ENCODE assay signal across 25 mouse cellular contexts in genomic region chr3:154089996-154090395, GRCm38 (mm10).
DNase-seq lines count a peak whose midpoint lies in the region; ATAC-seq and TF ChIP-seq lines count a peak whose summit lies in the region.
"Had no signal": no experiment of that assay in that cellular context is flagged by ENCODE, and none has a peak within 500 bp of the region (broad histone marks: within the 10 kb centered on the region; RNA-seq: fewer than 3 reads in every experiment).

No protein-coding gene starts in this region.

- no peak for TF ChIP-seq POLR2A in CH12.LX (IDR thresholded peaks at IDR 0.05; ENCODE audit: low read depth, low read length)

- no peaks in the 10 kb centered on the region for H3K27me3 ChIP-seq in embryonic facial prominence, embryonic 14.5 days (replicated peaks; ENCODE audit: control insufficient read depth, insufficient read depth, low read length)
- no peaks in the 10 kb centered on the region for H3K27me3 ChIP-seq in embryonic facial prominence, embryonic 10.5 days (replicated peaks; ENCODE audit: low read depth, poor library complexity, severe bottlenecking)
- H3K27me3 ChIP-seq in liver, embryonic 13.5 days: no peaks in the 10 kb centered on the region
- H3K27me3 ChIP-seq in liver, postnatal 0 days (ENCODE audit: insufficient read depth, low read length): no peaks in the 10 kb centered on the region
- H3K27me3 ChIP-seq in CH12.LX (replicated peaks): no peaks in the 10 kb centered on the region
- H3K27me3 ChIP-seq: embryonic facial prominence, embryonic 12.5 days; embryonic facial prominence, embryonic 15.5 days; forebrain, embryonic 12.5 days had no signal

- peak; percentile 11 for DNase-seq in embryonic facial prominence, embryonic 14.5 days (ENCODE audit: low spot score)
- DNase-seq in embryonic facial prominence, embryonic 10.5 days (ENCODE audit: low spot score): no peak
- no peak for DNase-seq in liver, embryonic 13.5 days
- DNase-seq in liver, postnatal 0 days: no peak
- peak; percentile 55 for DNase-seq in CH12.LX (ENCODE audit: extremely low read depth)
- no peak for DNase-seq in adrenal gland, postnatal 25 days
- DNase-seq: adrenal gland, adult 8-10 months; adrenal gland, postnatal 14 days; B cell, adult 2 months; cerebellum, adult 11 months; cerebellum, adult 18-20 months; cerebellum, adult 8-10 months; cerebellum, adult 9-11 months; cerebellum, postnatal 14 days; cerebellum, postnatal 36 days; embryo, embryonic 11 days had no signal

- peaks cover 10% of the 10 kb centered on the region for H3K4me1 ChIP-seq in embryonic facial prominence, embryonic 14.5 days (ENCODE audit: control insufficient read depth, insufficient read depth, low read length)
- H3K4me1 ChIP-seq in embryonic facial prominence, embryonic 10.5 days: peaks cover 18% of the 10 kb centered on the region
- peaks cover 46% of the 10 kb centered on the region for H3K4me1 ChIP-seq in liver, embryonic 13.5 days (replicated peaks)
- peaks cover 7% of the 10 kb centered on the region for H3K4me1 ChIP-seq in liver, postnatal 0 days (ENCODE audit: insufficient read depth)
- H3K4me1 ChIP-seq in CH12.LX (ENCODE audit: control insufficient read depth in 1 of 2, insufficient read depth in 2 of 2): peaks cover 0 to 9% of the 10 kb centered on the region in 2 experiments; a peak in 1 of 4 replicates
- H3K4me1 ChIP-seq: embryonic facial prominence, embryonic 15.5 days had no signal

- WGBS in embryonic facial prominence, embryonic 14.5 days: 76% methylated on average over 5 of the region's 5 CpGs
- WGBS in embryonic facial prominence, embryonic 10.5 days: 79% methylated on average over 5 of the region's 5 CpGs
- WGBS in liver, embryonic 13.5 days (ENCODE audit: insufficient replicate concordance): 75% methylated on average over 5 of the region's 5 CpGs
- WGBS in liver, postnatal 0 days (ENCODE audit: insufficient replicate concordance): 75% methylated on average over 5 of the region's 5 CpGs

- H3K4me3 ChIP-seq in embryonic facial prominence, embryonic 14.5 days (ENCODE audit: low read depth, low read length): no peak overlapping the region
- no peak overlapping the region for H3K4me3 ChIP-seq in embryonic facial prominence, embryonic 10.5 days
- H3K4me3 ChIP-seq in liver, embryonic 13.5 days (replicated peaks): no peak overlapping the region
- H3K4me3 ChIP-seq in liver, postnatal 0 days (ENCODE audit: low read depth, low read length): no peak overlapping the region
- no peak overlapping the region for H3K4me3 ChIP-seq in CH12.LX (replicated peaks in 1 of 3; ENCODE audit: low read depth in 2 of 3, low read length in 2 of 3, poor library complexity in 1 of 3)
- H3K4me3 ChIP-seq: embryonic facial prominence, embryonic 12.5 days; embryonic facial prominence, embryonic 15.5 days; erythroblast, embryonic 14.5 days; forebrain, embryonic 10.5 days; forebrain, embryonic 12.5 days had no signal

- TF ChIP-seq CTCF in liver, postnatal 0 days (IDR thresholded peaks at IDR 0.05; ENCODE audit: low read depth): no peak
- TF ChIP-seq CTCF in CH12.LX (conservative IDR thresholded peaks at IDR 0.05 in 1 of 2, IDR thresholded peaks at IDR 0.05 in 1 of 2; ENCODE audit: low read depth in 2 of 2, low read length in 2 of 2): no peak

- in situ Hi-C loops in CH12.LX (cut with MboI; ENCODE audit: low pct_ligation_motif_present, low pct_unique_long_range_greater_than_20kb, low sequenced_read_pairs): no loop called here

- no peaks in the 10 kb centered on the region for H3K36me3 ChIP-seq in embryonic facial prominence, embryonic 14.5 days (ENCODE audit: control insufficient read depth, insufficient read depth, low read length)
- no peaks in the 10 kb centered on the region for H3K36me3 ChIP-seq in embryonic facial prominence, embryonic 10.5 days (replicated peaks)
- no peaks in the 10 kb centered on the region for H3K36me3 ChIP-seq in liver, embryonic 13.5 days
- H3K36me3 ChIP-seq in liver, postnatal 0 days (replicated peaks; ENCODE audit: insufficient read depth, low read length): no peaks in the 10 kb centered on the region
- no peaks in the 10 kb centered on the region for H3K36me3 ChIP-seq in CH12.LX (replicated peaks in 1 of 2; ENCODE audit: control insufficient read depth in 1 of 2, insufficient read depth in 1 of 2, low read length in 1 of 2)
- H3K36me3 ChIP-seq: embryonic facial prominence, embryonic 12.5 days; embryonic facial prominence, embryonic 15.5 days; forebrain, embryonic 10.5 days; forebrain, embryonic 12.5 days had no signal

- dilution Hi-C loops in CH12.LX (cut with MboI; ENCODE audit: extremely low pct_ligation_motif_present, extremely low pct_unique_long_range_greater_than_20kb, low sequenced_read_pairs): no loop called here

- TF ChIP-seq RAD21 in CH12.LX (IDR thresholded peaks at IDR 0.05; ENCODE audit: low read depth, low read length): no peak

- TF ChIP-seq EP300 in liver, postnatal 0 days (IDR thresholded peaks at IDR 0.05; ENCODE audit: low read depth): no peak
- no peak for TF ChIP-seq EP300 in CH12.LX (IDR thresholded peaks at IDR 0.05; ENCODE audit: low read length)

- no peaks in the 10 kb centered on the region for H3K9me3 ChIP-seq in embryonic facial prominence, embryonic 14.5 days (ENCODE audit: control insufficient read depth, low read length)
- no peaks in the 10 kb centered on the region for H3K9me3 ChIP-seq in embryonic facial prominence, embryonic 10.5 days
- H3K9me3 ChIP-seq in liver, embryonic 13.5 days (replicated peaks): no peaks in the 10 kb centered on the region
- H3K9me3 ChIP-seq in liver, postnatal 0 days (ENCODE audit: low read length): no peaks in the 10 kb centered on the region
- no peaks in the 10 kb centered on the region for H3K9me3 ChIP-seq in CH12.LX (replicated peaks; ENCODE audit: low read length)
- H3K9me3 ChIP-seq: embryonic facial prominence, embryonic 12.5 days; embryonic facial prominence, embryonic 15.5 days; forebrain, embryonic 10.5 days; forebrain, embryonic 12.5 days had no signal

- H3K9ac ChIP-seq in embryonic facial prominence, embryonic 14.5 days (ENCODE audit: low read depth, low read length): no peak overlapping the region
- H3K9ac ChIP-seq in liver, embryonic 13.5 days: no peak overlapping the region
- no peak overlapping the region for H3K9ac ChIP-seq in liver, postnatal 0 days (replicated peaks)
- no peak overlapping the region for H3K9ac ChIP-seq in CH12.LX (ENCODE audit: insufficient read depth, low read depth)
- H3K9ac ChIP-seq: embryonic facial prominence, embryonic 12.5 days; embryonic facial prominence, embryonic 15.5 days; forebrain, embryonic 12.5 days had no signal

- no peaks in the 10 kb centered on the region for H3K79me2 ChIP-seq in CH12.LX (replicated peaks; ENCODE audit: control insufficient read depth, extremely low read depth, insufficient read depth, poor library complexity, severe bottlenecking)

- no peak overlapping the region for H3K4me2 ChIP-seq in embryonic facial prominence, embryonic 14.5 days (ENCODE audit: low read depth, low read length)
- no peak overlapping the region for H3K4me2 ChIP-seq in liver, embryonic 13.5 days
- no peak overlapping the region for H3K4me2 ChIP-seq in liver, postnatal 0 days (ENCODE audit: low read depth, low read length)
- H3K4me2 ChIP-seq in CH12.LX (ENCODE audit: insufficient read depth, low read depth, poor library complexity, severe bottlenecking): no peak overlapping the region
- H3K4me2 ChIP-seq: embryonic facial prominence, embryonic 12.5 days; embryonic facial prominence, embryonic 15.5 days; forebrain, embryonic 12.5 days had no signal

- H3K27ac ChIP-seq in embryonic facial prominence, embryonic 14.5 days (replicated peaks; ENCODE audit: low read depth, low read length): no peak overlapping the region
- no peak overlapping the region for H3K27ac ChIP-seq in embryonic facial prominence, embryonic 10.5 days (replicated peaks)
- peak overlapping the region; percentile 91; the same call in 1 of the 2 replicates for H3K27ac ChIP-seq in liver, embryonic 13.5 days
- H3K27ac ChIP-seq in liver, postnatal 0 days (ENCODE audit: low read depth): no peak overlapping the region
- H3K27ac ChIP-seq in CH12.LX (ENCODE audit: insufficient read depth, low read depth): no peak overlapping the region
- H3K27ac ChIP-seq: embryonic facial prominence, embryonic 12.5 days; embryonic facial prominence, embryonic 15.5 days; forebrain, embryonic 10.5 days; forebrain, embryonic 12.5 days had no signal

- ATAC-seq in embryonic facial prominence, embryonic 14.5 days (ENCODE audit: low read depth): no peak
- ATAC-seq in liver, embryonic 13.5 days (ENCODE audit: low read depth): no peak
- no peak for ATAC-seq in liver, postnatal 0 days
- ATAC-seq: activated CD4-positive, CD25-positive, alpha-beta regulatory T cell, adult 4 months; CD4-positive, CD25-positive, alpha-beta regulatory T cell, adult 4 months; forebrain, embryonic 14.5 days; forebrain, embryonic 16.5 days had no signal

TF ChIP-seq in CH12.LX, 34 proteins besides CTCF, POLR2A, EP300 and RAD21:
- TF ChIP-seq SMC3 (IDR thresholded peaks at IDR 0.05; ENCODE audit: low read depth, low read length) (no peak), UBTF (IDR thresholded peaks at IDR 0.05; ENCODE audit: low read depth, low read length) (no peak), USF1 (IDR thresholded peaks at IDR 0.05; ENCODE audit: low read depth, low read length) (0 out of 2 replicates have a peak, but pooled peaks have one; percentile 7)

Comparison
In these comparisons a context has a peak if more than half of its experiments do, and no peak if none do; other contexts are left out.
1. DNase-seq: peak in embryonic facial prominence, embryonic 14.5 days (single experiment) and CH12.LX (single experiment); none in embryonic facial prominence, embryonic 10.5 days (single experiment), liver, embryonic 13.5 days (single experiment), liver, postnatal 0 days (single experiment) and adrenal gland, postnatal 25 days (single experiment).